Mouse (Mus musculus) embryonic facial prominence, embryonic 15.5 days (tissue): ENCODE results near the gene Klhl33. TPM values are rescaled to one million over a fixed set of nuclear protein-coding genes. Genes with fewer than 3 reads are reported as not detected.
"Not testable (repeated sequence)": the region's sequence is repeated elsewhere in the genome, so short reads cannot be mapped to it uniquely, and the experiment has no call there.

Experiments used
- ATAC-seq: fragments of 200-750 bp; cut with Nextera tagmentation; 2 replicates; pipeline ENCODE4 v1.8.0; 2017; ENCODE audit warnings: low read depth, moderate TSS enrichment; ENCODE audit not compliant: insufficient number of reproducible peaks, low FRiP score, low TSS enrichment
- H3K27ac ChIP-seq: fragments of 300-500 bp; sonication (generic); replicated peaks from 2 replicates; pipeline ENCODE4 v1.5.1; 2015; ENCODE audit warnings: mild to moderate bottlenecking, inconsistent platforms
- H3K27me3 ChIP-seq: fragments of 300-500 bp; sonication (generic); 2 replicates; pipeline ENCODE4 v1.6.1; 2015; ENCODE audit warnings: inconsistent platforms
- H3K36me3 ChIP-seq: fragments of 300-500 bp; sonication (generic); 2 replicates; pipeline ENCODE4 v1.6.1; 2015; ENCODE audit warnings: mild to moderate bottlenecking, inconsistent platforms
- H3K4me1 ChIP-seq: fragments of 300-500 bp; sonication (generic); 2 replicates; pipeline ENCODE4 v1.6.1; 2015; ENCODE audit warnings: inconsistent platforms
- H3K4me2 ChIP-seq: fragments of 300-500 bp; sonication (generic); replicated peaks from 2 replicates; pipeline ENCODE4 v1.6.1; 2015; ENCODE audit warnings: mild to moderate bottlenecking, inconsistent platforms
- H3K4me3 ChIP-seq: fragments of 300-500 bp; sonication (generic); replicated peaks from 2 replicates; pipeline ENCODE4 v1.5.1; 2015; ENCODE audit warnings: mild to moderate bottlenecking, inconsistent platforms
- H3K9ac ChIP-seq: fragments of 300-500 bp; sonication (generic); 2 replicates; pipeline ENCODE4 v1.6.1; 2015; ENCODE audit warnings: inconsistent platforms
- H3K9me3 ChIP-seq: fragments of 300-500 bp; sonication (generic); replicated peaks from 2 replicates; pipeline ENCODE4 v1.6.1; 2016; ENCODE audit warnings: inconsistent platforms
- WGBS: fragments of 180-500 bp; shearing (Covaris S2); methylation state at CpG from one replicate; pipeline ENCODE4 v1.1.7; 2015; 5-methylcytosine and 5-hydroxymethylcytosine counted together
- polyA plus RNA-seq: library from polyadenylated mRNA; unstranded; fragments of >200 nt; fragmentation: Nextera tagmentation; extraction: Ambion mirVana; gene quantifications from 2 replicates; pipeline ENCODE4 v1.2.1, GENCODE M21; 2015

Klhl33 gene
- polyA plus RNA-seq, 1 experiment from 2014 or later: 0.45 TPM

- WGBS: 83% methylated on average over 2 of the region's 2 CpGs
- Histone ChIP-seq H3K4me1 (peaks cover 4% of the 10 kb centered on the region), H3K27ac (no peak overlapping the region), H3K9me3 (no peaks in the 10 kb centered on the region), H3K9ac (no peak overlapping the region), H3K4me2 (no peak overlapping the region), H3K4me3 (no peak overlapping the region), H3K36me3 (no peaks in the 10 kb centered on the region), H3K27me3 (no peaks in the 10 kb centered on the region)
- no peak for ATAC-seq
Observed at GRCm38 (mm10) chr14:50871284-50871683, 26.0 kb downstream of the Klhl33 start.

GRCm38 (mm10) chr14:50870805-50871143 lies 26.5 kb downstream of the Klhl33 start:
- Histone ChIP-seq H3K4me3 (peak overlapping the region; percentile 58), H3K27ac (peak overlapping the region; percentile 72; the same call in 1 of the 2 replicates), H3K9me3 (no peaks in the 10 kb centered on the region), H3K36me3 (no peaks in the 10 kb centered on the region), H3K27me3 (no peaks in the 10 kb centered on the region), H3K4me2 (peak overlapping the region; percentile 70), H3K4me1 (peaks cover 4% of the 10 kb centered on the region), H3K9ac (peak overlapping the region; percentile 53; the same call in 1 of the 2 replicates)
- ATAC-seq: no peak
- 26% methylated on average over 5 of the region's 5 CpGs for WGBS

GRCm38 (mm10) chr14:50869889-50870804 lies 27.2 kb downstream of the Klhl33 start, which contains the start of gene Tep1:
Gene Tep1 (minus strand): TSS chr14:50870560.
- H3K27me3 ChIP-seq: no peaks in the 10 kb centered on the region
- H3K4me3 ChIP-seq: peak within 1 kb of the TSS; percentile 58
- peaks cover 4% of the 10 kb centered on the region for H3K4me1 ChIP-seq
- no peaks in the 10 kb centered on the region for H3K9me3 ChIP-seq
- peak within 1 kb of the TSS; percentile 70 for H3K4me2 ChIP-seq
- no peaks in the 10 kb centered on the region for H3K36me3 ChIP-seq
- WGBS: 6% methylated on average over 32 of the region's 32 CpGs
- peak; percentile 94 for ATAC-seq
- peak within 1 kb of the TSS; percentile 72 for H3K27ac ChIP-seq
- peak within 1 kb of the TSS; percentile 53 for H3K9ac ChIP-seq

GRCm38 (mm10) chr14:50868656-50869055 lies 28.7 kb downstream of the Klhl33 start:
- Histone ChIP-seq H3K4me1 (peaks cover 4% of the 10 kb centered on the region), H3K27ac (no peak overlapping the region), H3K9me3 (no peaks in the 10 kb centered on the region), H3K27me3 (no peaks in the 10 kb centered on the region), H3K9ac (no peak overlapping the region), H3K4me3 (no peak overlapping the region), H3K36me3 (no peaks in the 10 kb centered on the region), H3K4me2 (no peak overlapping the region)
- ATAC-seq: no peak
- WGBS: 88% methylated on average over 5 of the region's 5 CpGs

- WGBS: 76% methylated on average over 4 of the region's 4 CpGs
- peaks cover 4% of the 10 kb centered on the region for H3K4me1 ChIP-seq
- no peaks in the 10 kb centered on the region for H3K27me3 ChIP-seq
- H3K27ac ChIP-seq: no peak overlapping the region
- H3K9me3 ChIP-seq: no peaks in the 10 kb centered on the region
- no peak overlapping the region for H3K4me2 ChIP-seq
- no peak overlapping the region for H3K4me3 ChIP-seq
- no peaks in the 10 kb centered on the region for H3K36me3 ChIP-seq
- ATAC-seq: no peak
- no peak overlapping the region for H3K9ac ChIP-seq
Observed at GRCm38 (mm10) chr14:50868211-50868610, 29.1 kb downstream of the Klhl33 start.

- Histone ChIP-seq H3K27me3 (no peaks in the 10 kb centered on the region), H3K4me1 (peaks cover 4% of the 10 kb centered on the region), H3K36me3 (no peaks in the 10 kb centered on the region), H3K9me3 (no peaks in the 10 kb centered on the region), H3K4me3 (no peak overlapping the region), H3K27ac (no peak overlapping the region), H3K4me2 (no peak overlapping the region), H3K9ac (no peak overlapping the region)
- no peak for ATAC-seq
- WGBS: 91% methylated on average over 3 of the region's 3 CpGs
Observed at GRCm38 (mm10) chr14:50866966-50867365, 30.3 kb downstream of the Klhl33 start.

- not testable (repeated sequence) for ATAC-seq, H3K9me3 ChIP-seq, H3K9ac ChIP-seq, H3K4me3 ChIP-seq, H3K4me1 ChIP-seq, H3K27me3 ChIP-seq, H3K4me2 ChIP-seq, H3K36me3 ChIP-seq, H3K27ac ChIP-seq
Observed at GRCm38 (mm10) chr14:50865005-50865404, 32.3 kb downstream of the Klhl33 start.

- Histone ChIP-seq H3K9ac (no peak overlapping the region), H3K4me3 (no peak overlapping the region), H3K4me2 (no peak overlapping the region), H3K9me3 (no peaks in the 10 kb centered on the region), H3K27ac (no peak overlapping the region), H3K27me3 (no peaks in the 10 kb centered on the region), H3K36me3 (peaks cover 9% of the 10 kb centered on the region), H3K4me1 (no peaks in the 10 kb centered on the region)
- no peak for ATAC-seq
- 87% methylated on average over 10 of the region's 10 CpGs for WGBS
Observed at GRCm38 (mm10) chr14:50862641-50863040, 34.7 kb downstream of the Klhl33 start.

- H3K9ac ChIP-seq: no peak overlapping the region
- ATAC-seq: no peak
- WGBS: 85% methylated on average over 5 of the region's 5 CpGs
- H3K36me3 ChIP-seq: peaks cover 7% of the 10 kb centered on the region
- no peak overlapping the region for H3K4me3 ChIP-seq
- H3K27ac ChIP-seq: no peak overlapping the region
- H3K4me2 ChIP-seq: no peak overlapping the region
- no peaks in the 10 kb centered on the region for H3K4me1 ChIP-seq
- no peaks in the 10 kb centered on the region for H3K27me3 ChIP-seq
- no peaks in the 10 kb centered on the region for H3K9me3 ChIP-seq
Observed at GRCm38 (mm10) chr14:50855788-50856187, 41.5 kb downstream of the Klhl33 start.

Other genes with a start within 250 kb of the Klhl33 start
- not detected in 2 replicates for gene Olfr747, start 204.3 kb downstream of the Klhl33 start, polyA plus RNA-seq
- gene Olfr748, start 190.1 kb downstream of the Klhl33 start, polyA plus RNA-seq: 0.05 and 0.08 TPM in 2 replicates
- gene Olfr749, start 152.4 kb downstream of the Klhl33 start, polyA plus RNA-seq: 0.43 TPM in 1 of 2 replicates, not detected in the other
- gene Ttc5, start 112.0 kb downstream of the Klhl33 start, polyA plus RNA-seq: 71.5 and 80.0 TPM in 2 replicates
- not detected in 2 replicates for gene Ccnb1ip1, start 89.8 kb downstream of the Klhl33 start, polyA plus RNA-seq
- 58.4 and 59.3 TPM in 2 replicates for gene Parp2, start 89.7 kb downstream of the Klhl33 start, polyA plus RNA-seq
- gene Tep1, start 26.9 kb downstream of the Klhl33 start, polyA plus RNA-seq: 5.2 and 7.1 TPM in 2 replicates
- 155 and 158 TPM in 2 replicates for gene Osgep, start 27.4 kb upstream of the Klhl33 start, polyA plus RNA-seq
- gene Apex1, start 27.5 kb upstream of the Klhl33 start, polyA plus RNA-seq: 187 and 190 TPM in 2 replicates
- 53.8 and 57.4 TPM in 2 replicates for gene Pip4p1, start 33.3 kb upstream of the Klhl33 start, polyA plus RNA-seq
- gene Pnp, start 33.6 kb upstream of the Klhl33 start, polyA plus RNA-seq: 55.5 and 56.7 TPM in 2 replicates
- gene Gm49342, start 47.0 kb upstream of the Klhl33 start, polyA plus RNA-seq: not detected in 2 replicates
- gene Pnp2, start 58.5 kb upstream of the Klhl33 start, polyA plus RNA-seq: 0.25 and 0.85 TPM in 2 replicates
- 0.52 and 0.54 TPM in 2 replicates for gene Rnase10, start 110.2 kb upstream of the Klhl33 start, polyA plus RNA-seq
- gene Rnase9, start 144.4 kb upstream of the Klhl33 start, polyA plus RNA-seq: not detected in 2 replicates
- not detected in 2 replicates for gene Rnase11, start 152.7 kb upstream of the Klhl33 start, polyA plus RNA-seq
- 0.43 and 0.56 TPM in 2 replicates for gene Rnase12, start 160.2 kb upstream of the Klhl33 start, polyA plus RNA-seq
- gene Olfr750, start 176.9 kb upstream of the Klhl33 start, polyA plus RNA-seq: not detected in 2 replicates
- gene Rnase4, start 193.6 kb upstream of the Klhl33 start, polyA plus RNA-seq: 55.5 and 57.1 TPM in 2 replicates
- gene Ang, start 193.6 kb upstream of the Klhl33 start, polyA plus RNA-seq: 8.2 and 11.0 TPM in 2 replicates
- gene Eddm3b, start 216.9 kb upstream of the Klhl33 start, polyA plus RNA-seq: not detected in 2 replicates
- gene Rnase6, start 226.4 kb upstream of the Klhl33 start, polyA plus RNA-seq: 0.92 and 2.0 TPM in 2 replicates
- gene Rnase1, start 249.3 kb upstream of the Klhl33 start, polyA plus RNA-seq: 2.9 and 3.2 TPM in 2 replicates